Mouse (Mus musculus) heart, adult 9 months (tissue): Measurements from ENCODE around the gene Rassf9.

Experiments
- DNase-seq, 2 experiments: peaks; one replicate each; pipeline ENCODE4 v3.0.0; 2022; ENCODE audit warnings: low spot score in 2 of 2

Rassf9 gene

GRCm38 (mm10) chr10:102511807-102512461 lies at the start of gene Rassf9:
Gene Rassf9, plus strand, starts transcription at chr10:102512222.
- DNase-seq = peak; percentile 33 to 44

GRCm38 (mm10) chr10:102469412-102469811 lies 42.6 kb upstream of the Rassf9 start:
- no peak for DNase-seq

GRCm38 (mm10) chr10:102490386-102490785 lies 21.6 kb upstream of the Rassf9 start, which contains the start of gene Nts:
Gene Nts, minus strand, starts transcription at chr10:102490486.
- DNase-seq = no peak

GRCm38 (mm10) chr10:102491792-102492191 lies 20.2 kb upstream of the Rassf9 start:
- DNase-seq = no peak

- peak; percentile 23 to 35 for DNase-seq
Observed at GRCm38 (mm10) chr10:102498754-102499153, 13.3 kb upstream of the Rassf9 start.

- DNase-seq = peak in 1 of 2 experiments; percentile 13
Observed at GRCm38 (mm10) chr10:102507386-102507785, 4.6 kb upstream of the Rassf9 start.

- no peak for DNase-seq
Observed at GRCm38 (mm10) chr10:102511461-102511806, 588 bp upstream of the Rassf9 start.

- DNase-seq = no peak
Observed at GRCm38 (mm10) chr10:102514159-102514558, 2.1 kb downstream of the Rassf9 start.

- DNase-seq = no peak
Observed at GRCm38 (mm10) chr10:102527901-102528300, 15.9 kb downstream of the Rassf9 start.

GRCm38 (mm10) chr10:102553941-102554340 lies 41.9 kb downstream of the Rassf9 start:
- no peak for DNase-seq

GRCm38 (mm10) chr10:102562488-102562887 lies 50.5 kb downstream of the Rassf9 start:
- DNase-seq = no peak

- no peak for DNase-seq
Observed at GRCm38 (mm10) chr10:102577970-102578369, 65.9 kb downstream of the Rassf9 start.

GRCm38 (mm10) chr10:102594306-102594705 lies 82.3 kb downstream of the Rassf9 start:
- DNase-seq = no peak
